Mouse (Mus musculus) intestine, postnatal 0 days (tissue): ENCODE results near the gene Itgb5. TPM values are rescaled to one million over a fixed set of nuclear protein-coding genes. Genes with fewer than 3 reads are reported as not detected.

Experiments used
- ATAC-seq: fragments of 200-750 bp; cut with Nextera tagmentation; 2 replicates; pipeline ENCODE4 v1.8.0; 2017; ENCODE audit warnings: mild to moderate bottlenecking, moderate TSS enrichment, moderate library complexity
- H3K27ac ChIP-seq: fragments of 300-500 bp; sonication (generic); 2 replicates; pipeline ENCODE4 v1.5.1; 2014; ENCODE audit warnings: mild to moderate bottlenecking, low read depth, low read length, moderate library complexity
- H3K27me3 ChIP-seq: fragments of 300-500 bp; sonication (generic); replicated peaks from 2 replicates; pipeline ENCODE4 v1.6.1; 2014; ENCODE audit warnings: low read length, mixed read lengths; ENCODE audit not compliant: control insufficient read depth, insufficient read depth
- H3K36me3 ChIP-seq: fragments of 300-500 bp; sonication (generic); 2 replicates; pipeline ENCODE4 v1.6.1; 2014; ENCODE audit warnings: mild to moderate bottlenecking, moderate library complexity; ENCODE audit not compliant: control insufficient read depth, insufficient read depth
- H3K4me1 ChIP-seq: fragments of 300-500 bp; sonication (generic); replicated peaks from 2 replicates; pipeline ENCODE4 v1.6.1; 2014; ENCODE audit warnings: antibody characterized with exemption, low read length, mixed read lengths; ENCODE audit not compliant: control insufficient read depth, insufficient read depth
- H3K4me2 ChIP-seq: fragments of 300-500 bp; sonication (generic); replicated peaks from 2 replicates; pipeline ENCODE4 v1.6.1; 2014; ENCODE audit warnings: low read depth, mild to moderate bottlenecking, moderate library complexity
- H3K4me3 ChIP-seq: fragments of 300-500 bp; sonication (generic); 2 replicates; pipeline ENCODE4 v1.5.1; 2014; ENCODE audit warnings: low read depth, low read length
- H3K9ac ChIP-seq: fragments of 300-500 bp; sonication (generic); 2 replicates; pipeline ENCODE4 v1.6.1; 2014; ENCODE audit warnings: mild to moderate bottlenecking, low read depth, low read length
- H3K9me3 ChIP-seq: fragments of 300-500 bp; sonication (generic); 2 replicates; pipeline ENCODE4 v1.6.1; 2016; ENCODE audit warnings: mixed run types; ENCODE audit not compliant: control insufficient read depth
- CTCF ChIP-seq: sonication (generic); IDR thresholded peaks from 2 replicates; pipeline ENCODE4 v1.5.1; 2016; ENCODE audit warnings: low read depth, mild to moderate bottlenecking, control low read depth, antibody characterized with exemption, moderate library complexity
- WGBS: fragments of 180-500 bp; shearing (Covaris S2); extraction: QIAGEN DNeasy Blood & Tissue Kit; methylation state at CpG from one replicate; pipeline ENCODE4 v1.1.7; 2014; 5-methylcytosine and 5-hydroxymethylcytosine counted together
- polyA plus RNA-seq: library from polyadenylated mRNA; unstranded; fragments of >200 nt; fragmentation: Nextera tagmentation; extraction: Ambion mirVana; gene quantifications from 2 replicates; pipeline ENCODE4 v1.2.1, GENCODE M21; 2015

Gene Itgb5
- polyA plus RNA-seq, 1 experiment from 2014 or later: 23.5 TPM

DNA sequence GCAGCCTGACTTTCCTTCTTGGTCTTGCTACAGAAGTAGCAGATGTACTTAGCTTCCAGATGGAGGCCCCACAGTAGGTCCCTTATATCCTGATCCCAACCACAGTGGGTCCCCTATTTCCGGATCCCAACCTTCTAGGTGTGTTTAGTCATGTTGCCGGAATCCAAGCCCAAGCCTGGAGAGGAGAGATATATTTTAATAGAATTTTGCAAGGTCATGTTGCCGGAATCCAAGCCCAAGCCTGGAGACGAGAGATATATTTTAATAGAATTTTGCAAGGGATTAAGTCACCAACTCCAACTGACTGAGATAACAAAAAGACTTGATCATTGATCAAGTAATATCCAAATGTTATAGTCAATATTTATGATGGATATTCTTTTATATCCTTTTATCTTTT is 51.3 kb downstream of the Itgb5 start:
- Histone ChIP-seq H3K9me3 (no peaks in the 10 kb centered on the region), H3K27me3 (no peaks in the 10 kb centered on the region), H3K4me2 (no peak overlapping the region), H3K36me3 (0 out of 2 replicates have a peak, but pooled peaks cover 6% of the 10 kb centered on the region), H3K27ac (no peak overlapping the region), H3K4me1 (peaks cover 9% of the 10 kb centered on the region; the same call in 1 of the 2 replicates), H3K9ac (no peak overlapping the region), H3K4me3 (no peak overlapping the region)
- ATAC-seq: no peak
- 89% methylated on average over 4 of the region's 4 CpGs for WGBS
- TF ChIP-seq CTCF: no peak

GRCm38 (mm10) chr16:33882540-33882939 is 53.1 kb downstream of the Itgb5 start:
- Histone ChIP-seq H3K9me3 (no peaks in the 10 kb centered on the region), H3K4me3 (no peak overlapping the region), H3K4me2 (no peak overlapping the region), H3K9ac (no peak overlapping the region), H3K4me1 (peaks cover 14% of the 10 kb centered on the region), H3K27ac (peak overlapping the region; percentile 57), H3K27me3 (no peaks in the 10 kb centered on the region), H3K36me3 (0 out of 2 replicates have a peak, but pooled peaks cover 3% of the 10 kb centered on the region)
- 50% methylated on average over 4 of the region's 4 CpGs for WGBS
- TF ChIP-seq CTCF: no peak
- no peak for ATAC-seq

- H3K9ac ChIP-seq: no peak overlapping the region
- no peak for ATAC-seq
- no peak overlapping the region for H3K4me3 ChIP-seq
- no peak for TF ChIP-seq CTCF
- H3K27ac ChIP-seq: 0 out of 2 replicates have a peak overlapping the region, but pooled peaks have one; percentile 57
- no peaks in the 10 kb centered on the region for H3K9me3 ChIP-seq
- H3K4me2 ChIP-seq: no peak overlapping the region
- 0 out of 2 replicates have a peak, but pooled peaks cover 3% of the 10 kb centered on the region for H3K36me3 ChIP-seq
- H3K27me3 ChIP-seq: no peaks in the 10 kb centered on the region
- WGBS: 52% methylated on average over 16 of the region's 16 CpGs
- H3K4me1 ChIP-seq: peaks cover 14% of the 10 kb centered on the region
Measured at GRCm38 (mm10) chr16:33883046-33883975, 53.8 kb downstream of the Itgb5 start.

GRCm38 (mm10) chr16:33884201-33884600 is 54.7 kb downstream of the Itgb5 start:
- H3K27ac ChIP-seq: no peak overlapping the region
- H3K36me3 ChIP-seq: 0 out of 2 replicates have a peak, but pooled peaks cover 3% of the 10 kb centered on the region
- 66% methylated on average over 5 of the region's 5 CpGs for WGBS
- H3K27me3 ChIP-seq: no peaks in the 10 kb centered on the region
- no peak for TF ChIP-seq CTCF
- H3K4me3 ChIP-seq: no peak overlapping the region
- H3K4me2 ChIP-seq: no peak overlapping the region
- H3K9me3 ChIP-seq: no peaks in the 10 kb centered on the region
- peaks cover 14% of the 10 kb centered on the region for H3K4me1 ChIP-seq
- ATAC-seq: no peak
- H3K9ac ChIP-seq: no peak overlapping the region

DNA sequence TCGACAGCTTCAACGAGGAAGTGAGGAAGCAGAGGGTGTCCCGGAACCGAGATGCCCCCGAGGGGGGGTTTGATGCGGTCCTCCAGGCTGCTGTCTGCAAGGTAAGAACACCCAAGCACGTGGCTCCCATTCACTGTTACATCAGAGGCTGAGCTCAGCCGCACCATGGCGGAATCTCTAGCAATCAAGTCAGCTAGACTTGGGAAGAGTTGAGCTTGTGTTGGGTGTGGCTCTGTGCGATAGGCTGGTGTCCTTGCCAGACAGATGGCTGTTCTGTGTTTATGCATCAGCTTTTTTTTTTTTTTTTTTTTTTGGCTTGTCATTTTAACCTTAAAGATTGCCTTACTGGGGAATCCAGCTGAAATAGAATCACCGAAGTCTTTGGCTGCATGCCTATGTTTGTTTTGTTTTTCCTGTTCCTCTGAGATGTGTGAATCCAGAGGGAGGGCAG is 55.6 kb downstream of the Itgb5 start:
- TF ChIP-seq CTCF: no peak
- WGBS: 58% methylated on average over 11 of the region's 11 CpGs
- ATAC-seq: no peak
- Histone ChIP-seq H3K27me3 (no peaks in the 10 kb centered on the region), H3K4me1 (peaks cover 14% of the 10 kb centered on the region), H3K4me3 (no peak overlapping the region), H3K36me3 (0 out of 2 replicates have a peak, but pooled peaks cover 10% of the 10 kb centered on the region), H3K9ac (no peak overlapping the region), H3K27ac (no peak overlapping the region), H3K4me2 (no peak overlapping the region), H3K9me3 (no peaks in the 10 kb centered on the region)

- no peaks in the 10 kb centered on the region for H3K9me3 ChIP-seq
- H3K4me3 ChIP-seq: no peak overlapping the region
- no peak overlapping the region for H3K9ac ChIP-seq
- peaks cover 14% of the 10 kb centered on the region for H3K4me1 ChIP-seq
- 73% methylated on average over 14 of the region's 14 CpGs for WGBS
- 0 out of 2 replicates have a peak, but pooled peaks cover 7% of the 10 kb centered on the region for H3K36me3 ChIP-seq
- no peak overlapping the region for H3K4me2 ChIP-seq
- no peaks in the 10 kb centered on the region for H3K27me3 ChIP-seq
- ATAC-seq: peak; percentile 71
- H3K27ac ChIP-seq: peak overlapping the region; percentile 93; the same call in 1 of the 2 replicates
- no peak for TF ChIP-seq CTCF
Measured at GRCm38 (mm10) chr16:33885671-33886328, 56.3 kb downstream of the Itgb5 start.
